Mouse (Mus musculus): Measurements from ENCODE around the gene Defb42. TPM values are rescaled to one million over a fixed set of nuclear protein-coding genes. Genes with fewer than 3 reads are reported as not detected.

Defb42 gene
- polyA plus RNA-seq (2014; fragmentation: Nextera tagmentation; extraction: Ambion mirVana), result 0.48 TPM in 1 of 2 replicates, not detected in the other

- Histone ChIP-seq H3K36me3 (ENCODE audit: control insufficient read depth, insufficient read depth, low read length) (no peaks in the 10 kb centered on the region), H3K9me3 (replicated peaks; ENCODE audit: control insufficient read depth, low read length) (no peaks in the 10 kb centered on the region), H3K4me2 (ENCODE audit: low read length) (no peak within 1 kb of the TSS), H3K27ac (ENCODE audit: low read depth, low read length) (no peak within 1 kb of the TSS), H3K9ac (ENCODE audit: low read length) (no peak within 1 kb of the TSS), H3K4me1 (ENCODE audit: control insufficient read depth, insufficient read depth, low read length) (no peaks in the 10 kb centered on the region), H3K27me3 (replicated peaks; ENCODE audit: control insufficient read depth, insufficient read depth, low read length) (no peaks in the 10 kb centered on the region), H3K4me3 (ENCODE audit: low read depth, low read length) (no peak within 1 kb of the TSS)
- no peak for ATAC-seq
- DNase-seq (ENCODE audit: low spot score), result no peak
- WGBS, result 78% methylated on average over 3 of the region's 3 CpGs
These were observed at the start of gene Defb42 for GRCm38 (mm10) chr14:63046691-63047090. TSS of gene Defb42 (plus strand) at chr14:63046991.

DNA sequence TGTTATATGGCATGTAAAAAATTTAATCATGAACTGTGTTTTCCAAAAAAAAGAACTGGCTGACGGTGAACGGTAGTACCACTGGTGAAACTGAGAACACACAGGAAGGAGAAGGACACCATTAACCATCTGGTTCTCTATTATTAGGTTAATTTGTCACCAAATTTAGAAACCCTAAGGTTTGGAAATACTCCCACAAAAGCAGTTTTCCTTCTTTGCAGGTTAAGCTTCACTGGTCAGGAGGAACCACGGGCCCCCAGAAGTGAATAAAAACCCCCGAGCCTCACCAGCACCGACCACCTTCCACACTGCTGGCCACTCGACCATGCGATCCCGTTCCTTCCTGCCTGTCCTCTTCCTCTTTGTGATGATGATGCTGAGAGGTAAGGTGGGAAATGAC, 49.0 kb upstream of the Defb42 start, which contains the start of gene Defb47:
Defb47 (plus strand) TSS at position 301 of the 400 bp plus-strand sequence.
- no peak within 1 kb of the TSS for H3K27ac ChIP-seq (ENCODE audit: low read depth, low read length)
- no peaks in the 10 kb centered on the region for H3K9me3 ChIP-seq (replicated peaks; ENCODE audit: control insufficient read depth, low read length)
- no peak within 1 kb of the TSS for H3K9ac ChIP-seq (ENCODE audit: low read length)
- no peaks in the 10 kb centered on the region for H3K4me1 ChIP-seq (ENCODE audit: control insufficient read depth, insufficient read depth, low read length)
- H3K4me2 ChIP-seq (ENCODE audit: low read length), result no peak within 1 kb of the TSS
- H3K36me3 ChIP-seq (ENCODE audit: control insufficient read depth, insufficient read depth, low read length), result no peaks in the 10 kb centered on the region
- 87% methylated on average over 8 of the region's 8 CpGs for WGBS
- no peaks in the 10 kb centered on the region for H3K27me3 ChIP-seq (replicated peaks; ENCODE audit: control insufficient read depth, insufficient read depth, low read length)
- ATAC-seq (no peak), DNase-seq (ENCODE audit: low spot score) (no peak)
- H3K4me3 ChIP-seq (ENCODE audit: low read depth, low read length), result no peak within 1 kb of the TSS

GRCm38 (mm10) chr14:62998977-62999376, 47.8 kb upstream of the Defb42 start:
- Histone ChIP-seq H3K36me3 (ENCODE audit: control insufficient read depth, insufficient read depth, low read length) (no peaks in the 10 kb centered on the region), H3K27ac (ENCODE audit: low read depth, low read length) (no peak overlapping the region), H3K9ac (ENCODE audit: low read length) (no peak overlapping the region), H3K4me1 (ENCODE audit: control insufficient read depth, insufficient read depth, low read length) (no peaks in the 10 kb centered on the region), H3K9me3 (replicated peaks; ENCODE audit: control insufficient read depth, low read length) (no peaks in the 10 kb centered on the region), H3K4me3 (ENCODE audit: low read depth, low read length) (no peak overlapping the region), H3K4me2 (ENCODE audit: low read length) (no peak overlapping the region), H3K27me3 (replicated peaks; ENCODE audit: control insufficient read depth, insufficient read depth, low read length) (no peaks in the 10 kb centered on the region)
- WGBS, result 93% methylated on average over 4 of the region's 4 CpGs
- ATAC-seq (no peak), DNase-seq (ENCODE audit: low spot score) (no peak)

DNA sequence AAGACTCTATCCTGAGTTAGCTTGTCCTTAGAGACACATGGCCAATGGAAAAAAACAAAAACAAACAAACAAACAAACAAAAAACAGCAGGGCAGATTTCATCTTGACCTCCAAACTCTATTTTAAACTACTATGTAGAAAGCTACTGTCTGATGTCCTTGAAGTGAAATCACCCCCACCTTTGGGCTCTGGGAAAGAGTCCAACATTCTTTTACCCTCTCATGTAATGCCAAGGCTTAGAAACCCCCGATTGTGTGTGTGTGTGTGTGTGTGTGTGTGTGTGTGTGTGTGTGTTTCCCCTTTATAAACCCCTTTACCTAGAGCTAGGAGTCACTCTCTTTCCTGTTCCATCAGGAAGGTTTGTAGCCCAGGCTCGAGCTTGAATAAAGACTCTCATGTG, 44.2 kb upstream of the Defb42 start:
- 50% methylated on average over 2 of the region's 2 CpGs for WGBS
- Histone ChIP-seq H3K4me2 (ENCODE audit: low read length) (no peak overlapping the region), H3K4me3 (ENCODE audit: low read depth, low read length) (no peak overlapping the region), H3K27me3 (replicated peaks; ENCODE audit: control insufficient read depth, insufficient read depth, low read length) (no peaks in the 10 kb centered on the region), H3K9ac (ENCODE audit: low read length) (no peak overlapping the region), H3K4me1 (ENCODE audit: control insufficient read depth, insufficient read depth, low read length) (no peaks in the 10 kb centered on the region), H3K9me3 (replicated peaks; ENCODE audit: control insufficient read depth, low read length) (no peaks in the 10 kb centered on the region), H3K27ac (ENCODE audit: low read depth, low read length) (no peak overlapping the region), H3K36me3 (ENCODE audit: control insufficient read depth, insufficient read depth, low read length) (no peaks in the 10 kb centered on the region)
- ATAC-seq, result no peak
- DNase-seq (ENCODE audit: low spot score), result no peak

DNA sequence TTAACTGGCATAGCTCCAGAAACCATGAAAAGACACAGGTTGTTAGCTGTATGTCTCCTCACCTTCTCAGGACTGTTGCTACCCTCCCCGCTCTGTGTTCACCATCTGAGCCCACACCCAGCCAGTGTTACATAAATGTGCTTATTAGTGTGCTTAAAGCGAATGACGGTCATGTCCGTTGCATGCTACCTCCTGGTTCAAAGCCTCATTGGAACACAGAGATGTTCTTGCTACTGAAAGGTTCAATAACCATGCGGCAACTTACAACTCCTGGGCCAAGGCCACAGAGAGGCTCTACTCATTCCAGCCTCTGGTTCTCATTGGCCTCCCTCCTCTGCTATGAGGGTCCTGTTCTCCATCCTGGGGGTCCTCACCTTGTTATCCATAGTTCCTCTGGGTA, 35.3 kb upstream of the Defb42 start, which contains the start of gene Defb43:
Defb43 (plus strand) TSS at position 301 of the 400 bp plus-strand sequence.
- Histone ChIP-seq H3K9ac (ENCODE audit: low read length) (no peak within 1 kb of the TSS), H3K4me1 (ENCODE audit: control insufficient read depth, insufficient read depth, low read length) (no peaks in the 10 kb centered on the region), H3K9me3 (replicated peaks; ENCODE audit: control insufficient read depth, low read length) (no peaks in the 10 kb centered on the region), H3K4me2 (ENCODE audit: low read length) (no peak within 1 kb of the TSS), H3K27ac (ENCODE audit: low read depth, low read length) (no peak within 1 kb of the TSS), H3K4me3 (ENCODE audit: low read depth, low read length) (no peak within 1 kb of the TSS), H3K27me3 (replicated peaks; ENCODE audit: control insufficient read depth, insufficient read depth, low read length) (no peaks in the 10 kb centered on the region), H3K36me3 (ENCODE audit: control insufficient read depth, insufficient read depth, low read length) (no peaks in the 10 kb centered on the region)
- 96% methylated on average over 5 of the region's 5 CpGs for WGBS
- ATAC-seq (no peak), DNase-seq (ENCODE audit: low spot score) (no peak)

DNA sequence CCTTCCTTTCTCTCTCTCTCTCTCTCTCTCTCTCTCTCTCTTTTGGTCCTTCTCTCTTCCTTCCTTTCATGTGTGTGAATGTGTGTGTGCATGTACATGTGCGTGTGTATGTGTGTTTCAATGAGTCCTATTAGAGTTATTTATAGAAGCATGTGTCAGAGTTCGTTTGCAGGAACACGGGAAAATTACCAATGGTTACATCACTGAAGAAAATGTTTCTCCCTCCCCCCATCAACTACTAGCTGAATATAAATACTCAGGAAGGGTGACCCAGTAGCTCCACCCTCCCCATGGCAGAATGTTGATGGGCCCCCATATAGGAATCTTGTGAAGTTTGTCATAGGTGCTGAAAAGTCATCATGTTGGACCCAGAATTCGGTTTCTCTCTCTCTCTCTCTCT, 33.7 kb upstream of the Defb42 start:
- Histone ChIP-seq H3K36me3 (ENCODE audit: control insufficient read depth, insufficient read depth, low read length) (no peaks in the 10 kb centered on the region), H3K4me3 (ENCODE audit: low read depth, low read length) (no peak overlapping the region), H3K9me3 (replicated peaks; ENCODE audit: control insufficient read depth, low read length) (no peaks in the 10 kb centered on the region), H3K9ac (ENCODE audit: low read length) (no peak overlapping the region), H3K27ac (ENCODE audit: low read depth, low read length) (no peak overlapping the region), H3K4me1 (ENCODE audit: control insufficient read depth, insufficient read depth, low read length) (no peaks in the 10 kb centered on the region), H3K4me2 (ENCODE audit: low read length) (no peak overlapping the region), H3K27me3 (replicated peaks; ENCODE audit: control insufficient read depth, insufficient read depth, low read length) (no peaks in the 10 kb centered on the region)
- ATAC-seq (no peak), DNase-seq (ENCODE audit: low spot score) (no peak)
- WGBS, result 81% methylated on average over 4 of the region's 4 CpGs

DNA sequence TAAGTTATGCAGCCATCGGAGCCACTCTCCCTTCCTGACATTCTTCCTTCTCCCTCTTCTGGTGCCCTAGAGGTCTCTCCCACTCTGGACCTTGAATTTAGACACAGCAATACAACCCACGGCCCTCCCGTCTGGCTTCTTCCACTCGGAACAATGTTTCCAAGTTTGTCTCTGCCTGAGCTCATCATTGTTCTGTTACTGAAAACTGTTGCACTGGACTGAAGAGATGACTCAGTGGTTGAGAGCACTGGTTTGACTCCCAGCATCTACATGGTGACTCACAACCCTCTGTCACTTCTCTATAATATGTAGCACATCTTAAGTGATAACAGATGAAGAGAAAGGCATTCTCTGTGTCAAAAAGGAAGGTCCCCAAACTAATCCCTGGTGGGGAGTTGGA, 32.1 kb upstream of the Defb42 start:
- no peaks in the 10 kb centered on the region for H3K27me3 ChIP-seq (replicated peaks; ENCODE audit: control insufficient read depth, insufficient read depth, low read length)
- 89% methylated on average over 4 of the region's 4 CpGs for WGBS
- ATAC-seq (no peak), DNase-seq (ENCODE audit: low spot score) (no peak)
- H3K4me2 ChIP-seq (ENCODE audit: low read length), result no peak overlapping the region
- no peak overlapping the region for H3K27ac ChIP-seq (ENCODE audit: low read depth, low read length)
- no peaks in the 10 kb centered on the region for H3K36me3 ChIP-seq (ENCODE audit: control insufficient read depth, insufficient read depth, low read length)
- H3K4me3 ChIP-seq (ENCODE audit: low read depth, low read length), result no peak overlapping the region
- H3K9me3 ChIP-seq (replicated peaks; ENCODE audit: control insufficient read depth, low read length), result no peaks in the 10 kb centered on the region
- no peaks in the 10 kb centered on the region for H3K4me1 ChIP-seq (ENCODE audit: control insufficient read depth, insufficient read depth, low read length)
- no peak overlapping the region for H3K9ac ChIP-seq (ENCODE audit: low read length)

- ATAC-seq, result no peak
- no peak for DNase-seq (ENCODE audit: low spot score)
- Histone ChIP-seq H3K36me3 (ENCODE audit: control insufficient read depth, insufficient read depth, low read length) (no peaks in the 10 kb centered on the region), H3K4me1 (ENCODE audit: control insufficient read depth, insufficient read depth, low read length) (no peaks in the 10 kb centered on the region), H3K4me3 (ENCODE audit: low read depth, low read length) (no peak overlapping the region), H3K9ac (ENCODE audit: low read length) (no peak overlapping the region), H3K9me3 (replicated peaks; ENCODE audit: control insufficient read depth, low read length) (no peaks in the 10 kb centered on the region), H3K4me2 (ENCODE audit: low read length) (no peak overlapping the region), H3K27ac (ENCODE audit: low read depth, low read length) (no peak overlapping the region), H3K27me3 (replicated peaks; ENCODE audit: control insufficient read depth, insufficient read depth, low read length) (no peaks in the 10 kb centered on the region)
- WGBS, result 62% methylated on average over 6 of the region's 6 CpGs
These were observed 26.2 kb upstream of the Defb42 start for GRCm38 (mm10) chr14:63020524-63021156.

- H3K9me3 ChIP-seq (replicated peaks; ENCODE audit: control insufficient read depth, low read length), result no peaks in the 10 kb centered on the region
- H3K4me1 ChIP-seq (ENCODE audit: control insufficient read depth, insufficient read depth, low read length), result peaks cover 3% of the 10 kb centered on the region; the same call in 1 of the 2 replicates
- ATAC-seq (no peak), DNase-seq (ENCODE audit: low spot score) (no peak)
- H3K36me3 ChIP-seq (ENCODE audit: control insufficient read depth, insufficient read depth, low read length), result no peaks in the 10 kb centered on the region
- H3K27ac ChIP-seq (ENCODE audit: low read depth, low read length), result no peak within 1 kb of the TSS
- WGBS, result 63% methylated on average over 12 of the region's 14 CpGs
- H3K9ac ChIP-seq (ENCODE audit: low read length), result no peak within 1 kb of the TSS
- no peak within 1 kb of the TSS for H3K4me3 ChIP-seq (ENCODE audit: low read depth, low read length)
- no peaks in the 10 kb centered on the region for H3K27me3 ChIP-seq (replicated peaks; ENCODE audit: control insufficient read depth, insufficient read depth, low read length)
- no peak within 1 kb of the TSS for H3K4me2 ChIP-seq (ENCODE audit: low read length)
These were observed 3.1 kb downstream of the Defb42 start, which contains the start of gene Defb30 for GRCm38 (mm10) chr14:63049910-63050370. TSS of gene Defb30 (minus strand) at chr14:63049960.
